Mouse (Mus musculus) cerebellum, adult 2 months (tissue): ENCODE data around the gene Wars2. TPM values are rescaled to one million over a fixed set of nuclear protein-coding genes. Genes with fewer than 3 reads are reported as not detected.

Experiments
- DNase-seq, 2 experiments: peaks; one replicate each; pipeline ENCODE4 v3.0.0; 2021
- H3K27ac ChIP-seq: fragments of 200-500 bp; 2 replicates; pipeline ENCODE4 v1.5.1; 2012; ENCODE audit warnings: low read length, control low read depth, inconsistent platforms; ENCODE audit not compliant: insufficient read depth
- H3K27me3 ChIP-seq: fragments of 200-500 bp; 2 replicates; pipeline ENCODE4 v1.6.1; 2012; ENCODE audit warnings: inconsistent platforms, mild to moderate bottlenecking, low read length, moderate library complexity; ENCODE audit not compliant: control insufficient read depth, insufficient read depth
- H3K4me1 ChIP-seq: fragments of 200-500 bp; 2 replicates; pipeline ENCODE4 v1.6.1; 2011; ENCODE audit warnings: low read length; ENCODE audit not compliant: control insufficient read depth, insufficient read depth
- H3K4me3 ChIP-seq: fragments of 200-500 bp; replicated peaks from 2 replicates; pipeline ENCODE3; 2011; ENCODE audit warnings: mild to moderate bottlenecking, low read depth, low read length, control low read depth; ENCODE audit not compliant: insufficient read depth
- CTCF ChIP-seq: fragments of 200-500 bp; IDR thresholded peaks from 2 replicates; pipeline ENCODE4 v1.5.1; 2011; ENCODE audit warnings: low read depth, mild to moderate bottlenecking, control low read depth, low read length, moderate library complexity, borderline replicate concordance; ENCODE audit not compliant: insufficient read depth
- POLR2A ChIP-seq: fragments of 200-500 bp; IDR thresholded peaks from 2 replicates; pipeline ENCODE4 v1.6.1; 2011; ENCODE audit warnings: low read length, control low read depth, borderline replicate concordance; ENCODE audit not compliant: insufficient read depth
- WGBS: fragments of 180-500 bp; shearing (Covaris S2); methylation state at CpG from one replicate; pipeline ENCODE4 v1.1.7; 2018; 5-methylcytosine and 5-hydroxymethylcytosine counted together
- polyA plus RNA-seq: library from polyadenylated mRNA; depleted of rRNA; stranded (reverse); fragments of >200 nt; gene quantifications from 2 replicates; pipeline ENCODE4 v1.2.3, GENCODE M21; 2012

Wars2 gene
- polyA plus RNA-seq, 1 experiment: 4.9 TPM

GRCm38 (mm10) chr3:99256366-99256750 lies 115.5 kb downstream of the Wars2 start:
- peaks cover 20% of the 10 kb centered on the region; the same call in 1 of the 2 replicates for H3K27me3 ChIP-seq
- 16% methylated on average over 11 of the region's 11 CpGs for WGBS
- DNase-seq: no peak
- H3K4me3 ChIP-seq: no peak overlapping the region
- no peak overlapping the region for H3K27ac ChIP-seq
- no peaks in the 10 kb centered on the region for H3K4me1 ChIP-seq
- TF ChIP-seq POLR2A (no peak), CTCF (no peak)

- H3K4me3 ChIP-seq: no peak overlapping the region
- TF ChIP-seq CTCF (no peak), POLR2A (no peak)
- no peak overlapping the region for H3K27ac ChIP-seq
- H3K4me1 ChIP-seq: no peaks in the 10 kb centered on the region
- WGBS: 7% methylated on average over 20 of the region's 20 CpGs
- H3K27me3 ChIP-seq: peaks cover 20% of the 10 kb centered on the region; the same call in 1 of the 2 replicates
- DNase-seq: no peak
These were observed 115.9 kb downstream of the Wars2 start for GRCm38 (mm10) chr3:99256766-99257165.

GRCm38 (mm10) chr3:99257586-99258577 lies 117.0 kb downstream of the Wars2 start:
- H3K27ac ChIP-seq: no peak overlapping the region
- DNase-seq: no peak
- no peaks in the 10 kb centered on the region for H3K4me1 ChIP-seq
- peaks cover 20% of the 10 kb centered on the region; the same call in 1 of the 2 replicates for H3K27me3 ChIP-seq
- 7% methylated on average over 29 of the region's 29 CpGs for WGBS
- no peak overlapping the region for H3K4me3 ChIP-seq
- TF ChIP-seq CTCF (no peak), POLR2A (no peak)

GRCm38 (mm10) chr3:99259741-99260270 lies 118.9 kb downstream of the Wars2 start:
- 10% methylated on average over 6 of the region's 6 CpGs for WGBS
- no peaks in the 10 kb centered on the region for H3K4me1 ChIP-seq
- H3K27ac ChIP-seq: no peak overlapping the region
- H3K4me3 ChIP-seq: no peak overlapping the region
- TF ChIP-seq CTCF (no peak), POLR2A (no peak)
- peaks cover 16% of the 10 kb centered on the region; the same call in 1 of the 2 replicates for H3K27me3 ChIP-seq
- DNase-seq: no peak

GRCm38 (mm10) chr3:99260395-99260794 lies 119.5 kb downstream of the Wars2 start:
- Histone ChIP-seq H3K4me3 (no peak overlapping the region), H3K4me1 (no peaks in the 10 kb centered on the region), H3K27ac (no peak overlapping the region), H3K27me3 (peaks cover 12% of the 10 kb centered on the region; the same call in 1 of the 2 replicates)
- TF ChIP-seq POLR2A (no peak), CTCF (no peak)
- DNase-seq: no peak
- 38% methylated on average over 2 of the region's 2 CpGs for WGBS

GRCm38 (mm10) chr3:99261371-99261791 lies 120.5 kb downstream of the Wars2 start:
- WGBS: 5% methylated on average over 18 of the region's 18 CpGs
- DNase-seq: no peak
- H3K27ac ChIP-seq: no peak overlapping the region
- TF ChIP-seq CTCF (no peak), POLR2A (no peak)
- peaks cover 6% of the 10 kb centered on the region; the same call in 1 of the 2 replicates for H3K27me3 ChIP-seq
- no peak overlapping the region for H3K4me3 ChIP-seq
- no peaks in the 10 kb centered on the region for H3K4me1 ChIP-seq

GRCm38 (mm10) chr3:99261986-99262385 lies 121.1 kb downstream of the Wars2 start:
- Histone ChIP-seq H3K4me1 (no peaks in the 10 kb centered on the region), H3K27ac (no peak overlapping the region), H3K4me3 (no peak overlapping the region), H3K27me3 (peaks cover 3% of the 10 kb centered on the region; the same call in 1 of the 2 replicates)
- TF ChIP-seq CTCF: no peak
- TF ChIP-seq POLR2A: no peak
- no peak for DNase-seq
- 11% methylated on average over 2 of the region's 2 CpGs for WGBS
